Mouse (Mus musculus): ENCODE measurements around the gene Pygb.

- TF ChIP-seq CTCF (IDR thresholded peaks at IDR 0.05) (no peak), POLR2A (IDR thresholded peaks at IDR 0.05; ENCODE audit: insufficient read depth, low read depth, low read length) (no peak), EP300 (IDR thresholded peaks at IDR 0.05; ENCODE audit: insufficient read depth, low read depth, low read length) (no peak)
These were observed 88.0 kb downstream of the Pygb start for GRCm38 (mm10) chr2:150874508-150874907.

All from heart, adult 2 months (tissue).